Mouse (Mus musculus): ENCODE measurements around the gene Cdsn.

Gene Cdsn

GRCm38 (mm10) chr17:35557351-35557750 lies 5.4 kb downstream of the Cdsn start:
- in situ Hi-C loops (cut with MboI; ENCODE audit: unreplicated experiment in 2 of 2) = no loop called here

- in situ Hi-C loops (cut with MboI; ENCODE audit: unreplicated experiment in 2 of 2) = no loop called here
Observed at GRCm38 (mm10) chr17:35558216-35558615, 6.3 kb downstream of the Cdsn start.

GRCm38 (mm10) chr17:35567150-35567549 lies 15.2 kb downstream of the Cdsn start, which contains the start of gene 2300002M23Rik:
Gene 2300002M23Rik, plus strand, starts transcription at chr17:35567450.
- in situ Hi-C loops (cut with MboI; ENCODE audit: unreplicated experiment in 2 of 2) = no loop called here

- in situ Hi-C loops (cut with MboI; ENCODE audit: unreplicated experiment in 2 of 2) = no loop called here
Observed at GRCm38 (mm10) chr17:35567767-35568166, 15.8 kb downstream of the Cdsn start.

- in situ Hi-C loops (cut with MboI; ENCODE audit: unreplicated experiment in 2 of 2) = no loop called here
Observed at GRCm38 (mm10) chr17:35569091-35569944, 17.4 kb downstream of the Cdsn start.

GRCm38 (mm10) chr17:35570836-35571235 lies 18.9 kb downstream of the Cdsn start:
- in situ Hi-C loops (cut with MboI; ENCODE audit: unreplicated experiment in 2 of 2) = no loop called here

GRCm38 (mm10) chr17:35571477-35571876 lies 19.5 kb downstream of the Cdsn start:
- in situ Hi-C loops (cut with MboI; ENCODE audit: unreplicated experiment in 2 of 2) = no loop called here

GRCm38 (mm10) chr17:35578211-35578610 lies 26.3 kb downstream of the Cdsn start:
- in situ Hi-C loops (cut with MboI; ENCODE audit: unreplicated experiment in 2 of 2) = no loop called here

GRCm38 (mm10) chr17:35582900-35583299 lies 31.0 kb downstream of the Cdsn start:
- in situ Hi-C loops (cut with MboI; ENCODE audit: unreplicated experiment in 2 of 2) = loop anchor here in 1 of 2 experiments (10.0 kb wide), 1 partner anchor 142 kb away; no protein-coding TSS in a partner anchor

- in situ Hi-C loops (cut with MboI; ENCODE audit: unreplicated experiment in 2 of 2) = loop anchor here in 1 of 2 experiments (10.0 kb wide), 1 partner anchor 140 kb away; no protein-coding TSS in a partner anchor
Observed at GRCm38 (mm10) chr17:35584330-35584937, 32.5 kb downstream of the Cdsn start.

- in situ Hi-C loops (cut with MboI; ENCODE audit: unreplicated experiment in 2 of 2) = loop anchor here (5.0 to 10.0 kb wide), 2 partner anchors 138 to 140 kb away; no protein-coding TSS in a partner anchor
Observed at GRCm38 (mm10) chr17:35587291-35587690, 35.4 kb downstream of the Cdsn start.

- in situ Hi-C loops (cut with MboI; ENCODE audit: unreplicated experiment in 2 of 2) = loop anchor here (5.0 to 10.0 kb wide), 2 partner anchors 136 to 139 kb away; no protein-coding TSS in a partner anchor
Observed at GRCm38 (mm10) chr17:35588387-35588786, 36.5 kb downstream of the Cdsn start.

GRCm38 (mm10) chr17:35590410-35591218 lies 38.7 kb downstream of the Cdsn start:
- in situ Hi-C loops (cut with MboI; ENCODE audit: unreplicated experiment in 2 of 2) = no loop called here

- in situ Hi-C loops (cut with MboI; ENCODE audit: unreplicated experiment in 2 of 2) = no loop called here
Observed at GRCm38 (mm10) chr17:35591219-35591578, 39.3 kb downstream of the Cdsn start.

- in situ Hi-C loops (cut with MboI; ENCODE audit: unreplicated experiment in 2 of 2) = no loop called here
Observed at GRCm38 (mm10) chr17:35591731-35592130, 39.8 kb downstream of the Cdsn start.

- in situ Hi-C loops (cut with MboI; ENCODE audit: unreplicated experiment in 2 of 2) = no loop called here
Observed at GRCm38 (mm10) chr17:35592131-35592530, 40.2 kb downstream of the Cdsn start.

GRCm38 (mm10) chr17:35593786-35594185 lies 41.9 kb downstream of the Cdsn start:
- in situ Hi-C loops (cut with MboI; ENCODE audit: unreplicated experiment in 2 of 2) = no loop called here

GRCm38 (mm10) chr17:35594456-35594855 lies 42.5 kb downstream of the Cdsn start:
- in situ Hi-C loops (cut with MboI; ENCODE audit: unreplicated experiment in 2 of 2) = no loop called here

GRCm38 (mm10) chr17:35597399-35597798 lies 45.5 kb downstream of the Cdsn start:
- in situ Hi-C loops (cut with MboI; ENCODE audit: unreplicated experiment in 2 of 2) = no loop called here

- in situ Hi-C loops (cut with MboI; ENCODE audit: unreplicated experiment in 2 of 2) = loop anchor here in 1 of 2 experiments (25.0 kb wide), 1 partner anchor 836 kb away; no protein-coding TSS in a partner anchor
Observed at GRCm38 (mm10) chr17:35601249-35601648, 49.3 kb downstream of the Cdsn start, which contains the start of gene Sfta2. Gene Sfta2, plus strand, starts transcription at chr17:35601549.

Data from v-Abl transformed pro-B cells (cell line).